In the genomic region with DNA sequence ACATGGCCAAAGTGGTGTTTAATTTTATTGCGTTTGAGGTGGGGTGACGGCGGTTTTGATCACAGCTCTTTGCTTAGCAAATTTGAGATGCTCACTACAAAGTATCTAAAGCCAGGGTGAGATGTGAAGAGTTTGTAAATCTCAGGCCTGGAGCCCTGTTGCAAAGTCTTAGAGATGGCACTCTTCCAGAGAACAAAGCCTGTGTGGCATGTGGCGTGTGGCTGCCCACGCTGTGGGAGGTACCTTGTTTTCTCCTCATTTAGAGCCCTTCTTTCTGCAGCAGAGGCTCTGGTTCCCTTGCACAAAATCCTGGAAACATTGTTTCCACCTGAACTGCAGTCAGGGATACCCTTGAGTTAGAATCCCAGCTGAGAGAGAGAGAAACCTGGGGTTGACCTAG, we compare ENCODE assay signal across 23 mouse cellular contexts. TPM values are rescaled to one million over a fixed set of nuclear protein-coding genes. Genes with fewer than 3 reads are reported as not detected.
DNase-seq lines count a peak whose midpoint lies in the region; TF ChIP-seq lines count a peak whose summit lies in the region.
"Had no signal": no experiment of that assay in that cellular context is flagged by ENCODE, and none has a peak within 500 bp of the region (broad histone marks: within the 10 kb centered on the region; RNA-seq: fewer than 3 reads in every experiment).

No protein-coding gene starts in this region.

- intact Hi-C loops in heart, postnatal 36 days (cut with DNase I): no loop called here
- intact Hi-C loops in gastrocnemius, postnatal 14 days (cut with DNase I; ENCODE audit: low total_unique reads): no loop called here

- H3K27ac ChIP-seq in testis, adult 2 months (ENCODE audit: control insufficient read depth, insufficient read depth, low read depth, low read length): peak overlapping the region; percentile 68; the same call in 1 of the 2 replicates
- H3K27ac ChIP-seq: embryonic facial prominence, embryonic 13.5 days; embryonic facial prominence, embryonic 15.5 days; forebrain, embryonic 10.5 days; forebrain, embryonic 12.5 days had no signal

- H3K36me3 ChIP-seq in testis, adult 2 months (ENCODE audit: control insufficient read depth, insufficient read depth, low read length): no peaks in the 10 kb centered on the region
- H3K36me3 ChIP-seq: embryonic facial prominence, embryonic 13.5 days; embryonic facial prominence, embryonic 15.5 days; forebrain, embryonic 10.5 days; forebrain, embryonic 12.5 days had no signal

- DNase-seq in heart, adult 11 months: peak; percentile 64
- DNase-seq in heart, postnatal 36 days: no peak
- DNase-seq in right cerebral cortex, adult 18-20 months: peak; percentile 57
- DNase-seq in right cerebral cortex, adult 2 months (ENCODE audit: low spot score in 2 of 2): no peak
- peak; percentile 86 for DNase-seq in testis, postnatal 14 days (ENCODE audit: low spot score)
- no peak for DNase-seq in gastrocnemius, postnatal 14 days
- no peak for DNase-seq in liver
- DNase-seq: adrenal gland, adult 2 months; adrenal gland, postnatal 10 days; adrenal gland, postnatal 25 days; cerebellum, adult 11 months; cerebellum, adult 18-20 months; cerebellum, adult 8-10 months; cerebellum, adult 9-11 months; cerebellum, postnatal 14 days; cerebellum, postnatal 36 days; embryo, embryonic 11 days had no signal

- no peaks in the 10 kb centered on the region for H3K27me3 ChIP-seq in testis, adult 2 months (ENCODE audit: control insufficient read depth, insufficient read depth, low read length)

- no peaks in the 10 kb centered on the region for H3K4me1 ChIP-seq in testis, adult 2 months (ENCODE audit: control insufficient read depth, insufficient read depth, low read length)
- H3K4me1 ChIP-seq: embryonic facial prominence, embryonic 15.5 days; forebrain, embryonic 10.5 days; forebrain, embryonic 12.5 days had no signal

- TF ChIP-seq CTCF in testis, adult 2 months (IDR thresholded peaks at IDR 0.05; ENCODE audit: control insufficient read depth, insufficient read depth, insufficient replicate concordance, low read depth, low read length): no peak

- TF ChIP-seq POLR2A in testis, adult 2 months (IDR thresholded peaks at IDR 0.05; ENCODE audit: control insufficient read depth, low read depth, low read length): no peak

- H3K4me3 ChIP-seq in testis, adult 2 months (ENCODE audit: control insufficient read depth, low read depth, low read length): no peak overlapping the region
- H3K4me3 ChIP-seq: embryonic facial prominence, embryonic 13.5 days; embryonic facial prominence, embryonic 15.5 days; erythroblast, embryonic 14.5 days; forebrain, embryonic 10.5 days; forebrain, embryonic 12.5 days had no signal

RNA-seq across cellular contexts. Expression of a gene that starts 6.2 kb away (rescaled TPM):
- total RNA-seq in heart, postnatal 36 days (2021): 1 to 10 TPM; 7.3 to 8.6 TPM
- polyA plus RNA-seq in testis, adult 2 months (2012; rRNA removed): 23.6 and 27.9 TPM in 2 replicates
- total RNA-seq in gastrocnemius, postnatal 14 days (2021): 1 to 10 TPM; 7.0 to 9.1 TPM

Comparison
In these comparisons a context has a peak if more than half of its experiments do, and no peak if none do; other contexts are left out.
1. DNase-seq: peak in heart, adult 11 months (single experiment), right cerebral cortex, adult 18-20 months (single experiment) and testis, postnatal 14 days (single experiment); none in heart, postnatal 36 days (0 of 2), right cerebral cortex, adult 2 months (0 of 2), gastrocnemius, postnatal 14 days (single experiment) and liver (single experiment).